In genomic region chr19:24259390-24260351, GRCm38 (mm10) we compare ENCODE assay signal across 10 mouse cellular contexts. TPM values are rescaled to one million over a fixed set of nuclear protein-coding genes. Genes with fewer than 3 reads are reported as not detected.
DNase-seq lines count a peak whose midpoint lies in the region; ATAC-seq and TF ChIP-seq lines count a peak whose summit lies in the region.
"Had no signal": no experiment of that assay in that cellular context is flagged by ENCODE, and none has a peak within 500 bp of the region (broad histone marks: within the 10 kb centered on the region; RNA-seq: fewer than 3 reads in every experiment).

No protein-coding gene starts in this region.

- peaks cover 25% of the 10 kb centered on the region for H3K4me1 ChIP-seq in heart, embryonic 13.5 days
- peaks cover 9% of the 10 kb centered on the region; the same call in 1 of the 2 replicates for H3K4me1 ChIP-seq in heart, embryonic 11.5 days (ENCODE audit: control insufficient read depth, insufficient read depth, low read length)
- peaks cover 4% of the 10 kb centered on the region; the same call in 1 of the 2 replicates for H3K4me1 ChIP-seq in neural tube, embryonic 12.5 days
- H3K4me1 ChIP-seq in lung, embryonic 14.5 days (ENCODE audit: insufficient read depth): peaks cover 5% of the 10 kb centered on the region

- H3K4me3 ChIP-seq in heart, embryonic 13.5 days: no peak overlapping the region
- H3K4me3 ChIP-seq in heart, embryonic 11.5 days (ENCODE audit: low read depth, low read length): no peak overlapping the region
- no peak overlapping the region for H3K4me3 ChIP-seq in neural tube, embryonic 12.5 days
- H3K4me3 ChIP-seq in lung, embryonic 14.5 days (ENCODE audit: low read depth, low read length): no peak overlapping the region

- DNase-seq in neural tube, embryonic 10.5 days (ENCODE audit: extremely low spot score, low spot score): no peak
- DNase-seq in lung, embryonic 14.5 days: peak; percentile 9
- DNase-seq in right cerebral cortex, postnatal 25 days: no peak
- DNase-seq in spleen, adult 18-20 months: no peak
- no peak for DNase-seq in left cerebral cortex, adult 18-20 months (ENCODE audit: low spot score in 2 of 2)
- DNase-seq: heart, postnatal 4 days had no signal

- no peak for ATAC-seq in heart, embryonic 13.5 days (ENCODE audit: extremely low read depth, insufficient number of reproducible peaks, low FRiP score, low TSS enrichment)
- ATAC-seq in heart, embryonic 11.5 days (replicated peaks; ENCODE audit: insufficient number of reproducible peaks, low FRiP score, low TSS enrichment): no peak
- ATAC-seq in neural tube, embryonic 12.5 days (ENCODE audit: low FRiP score, low read depth): 0 out of 2 replicates have a peak, but pooled peaks have one; percentile 44
- ATAC-seq in lung, embryonic 14.5 days (ENCODE audit: insufficient read depth): peak; percentile 46; the same call in 1 of the 2 replicates
- ATAC-seq: CD4-positive, CD25-positive, alpha-beta regulatory T cell, adult 4 months had no signal

- H3K36me3 ChIP-seq in heart, embryonic 13.5 days: peaks cover 37% of the 10 kb centered on the region
- H3K36me3 ChIP-seq in heart, embryonic 11.5 days (ENCODE audit: control insufficient read depth, insufficient read depth, low read length): peaks cover 6% of the 10 kb centered on the region
- H3K36me3 ChIP-seq in neural tube, embryonic 12.5 days: peaks cover 3% of the 10 kb centered on the region; the same call in 1 of the 2 replicates
- peaks cover 13% of the 10 kb centered on the region; the same call in 1 of the 2 replicates for H3K36me3 ChIP-seq in lung, embryonic 14.5 days (ENCODE audit: insufficient read depth)

- 69% methylated on average over 12 of the region's 12 CpGs for WGBS in heart, embryonic 13.5 days
- 67% methylated on average over 12 of the region's 12 CpGs for WGBS in heart, embryonic 11.5 days (ENCODE audit: insufficient replicate concordance)
- WGBS in neural tube, embryonic 12.5 days: 57% methylated on average over 12 of the region's 12 CpGs
- WGBS in lung, embryonic 14.5 days: 67% methylated on average over 12 of the region's 12 CpGs

- TF ChIP-seq CTCF in lung, embryonic 14.5 days (IDR thresholded peaks at IDR 0.05; ENCODE audit: low read depth): no peak

- H3K27me3 ChIP-seq in heart, embryonic 13.5 days (replicated peaks): no peaks in the 10 kb centered on the region
- H3K27me3 ChIP-seq in heart, embryonic 11.5 days (ENCODE audit: control insufficient read depth, insufficient read depth, low read length): no peaks in the 10 kb centered on the region
- no peaks in the 10 kb centered on the region for H3K27me3 ChIP-seq in neural tube, embryonic 12.5 days (replicated peaks)
- H3K27me3 ChIP-seq in lung, embryonic 14.5 days (ENCODE audit: insufficient read depth, low read length): no peaks in the 10 kb centered on the region

- H3K4me2 ChIP-seq in heart, embryonic 13.5 days: no peak overlapping the region
- no peak overlapping the region for H3K4me2 ChIP-seq in heart, embryonic 11.5 days
- H3K4me2 ChIP-seq in neural tube, embryonic 12.5 days (replicated peaks): no peak overlapping the region
- H3K4me2 ChIP-seq in lung, embryonic 14.5 days: no peak overlapping the region

- H3K9ac ChIP-seq in heart, embryonic 13.5 days: no peak overlapping the region
- H3K9ac ChIP-seq in heart, embryonic 11.5 days (ENCODE audit: low read depth, low read length): no peak overlapping the region
- no peak overlapping the region for H3K9ac ChIP-seq in neural tube, embryonic 12.5 days
- H3K9ac ChIP-seq in lung, embryonic 14.5 days: no peak overlapping the region

- no peaks in the 10 kb centered on the region for H3K9me3 ChIP-seq in heart, embryonic 13.5 days
- H3K9me3 ChIP-seq in heart, embryonic 11.5 days (replicated peaks; ENCODE audit: control insufficient read depth, low read length): no peaks in the 10 kb centered on the region
- H3K9me3 ChIP-seq in neural tube, embryonic 12.5 days: no peaks in the 10 kb centered on the region
- no peaks in the 10 kb centered on the region for H3K9me3 ChIP-seq in lung, embryonic 14.5 days (ENCODE audit: low read depth, low read length)

- peak overlapping the region; percentile 34; the same call in 1 of the 2 replicates for H3K27ac ChIP-seq in heart, embryonic 13.5 days (replicated peaks)
- H3K27ac ChIP-seq in heart, embryonic 11.5 days (ENCODE audit: low read depth, low read length): no peak overlapping the region
- H3K27ac ChIP-seq in neural tube, embryonic 12.5 days: no peak overlapping the region
- peak overlapping the region; percentile 58; the same call in 1 of the 2 replicates for H3K27ac ChIP-seq in lung, embryonic 14.5 days (ENCODE audit: low read depth)

RNA-seq across cellular contexts. Expression of gene Fxn, which starts 20.7 kb away (rescaled TPM):
- 60.9 and 64.0 TPM in 2 replicates for polyA plus RNA-seq in heart, embryonic 13.5 days (2015; fragmentation: Nextera tagmentation; extraction: Ambion mirVana)
- 60.3 and 67.0 TPM in 2 replicates for polyA plus RNA-seq in heart, embryonic 11.5 days (2014; fragmentation: Nextera tagmentation; extraction: Ambion mirVana)
- polyA plus RNA-seq in neural tube, embryonic 12.5 days (2016; fragmentation: Nextera tagmentation; extraction: Ambion mirVana): 39.4 and 41.4 TPM in 2 replicates
- polyA plus RNA-seq in lung, embryonic 14.5 days (2014; fragmentation: Nextera tagmentation; extraction: Ambion mirVana): 51.2 and 52.9 TPM in 2 replicates
- total RNA-seq in left cerebral cortex, adult 18-20 months (2021): 1 to 10 TPM; 7.7 to 9.2 TPM

RNA-seq across cellular contexts. Expression of gene Tjp2, which starts 34.8 kb away (rescaled TPM):
- 21.6 and 22.7 TPM in 2 replicates for polyA plus RNA-seq in heart, embryonic 13.5 days (2015; fragmentation: Nextera tagmentation; extraction: Ambion mirVana)
- 21.3 and 25.0 TPM in 2 replicates for polyA plus RNA-seq in heart, embryonic 11.5 days (2014; fragmentation: Nextera tagmentation; extraction: Ambion mirVana)
- polyA plus RNA-seq in neural tube, embryonic 12.5 days (2016; fragmentation: Nextera tagmentation; extraction: Ambion mirVana): 25.5 and 28.4 TPM in 2 replicates
- polyA plus RNA-seq in lung, embryonic 14.5 days (2014; fragmentation: Nextera tagmentation; extraction: Ambion mirVana): 38.5 and 40.0 TPM in 2 replicates
- 10 to 100 TPM; 16.9 to 22.2 TPM for total RNA-seq in left cerebral cortex, adult 18-20 months (2021)

Comparison
In these comparisons a context has a peak if more than half of its experiments do, and no peak if none do; other contexts are left out.
1. H3K27ac ChIP-seq: peak in heart, embryonic 13.5 days (single experiment) and lung, embryonic 14.5 days (single experiment); none in heart, embryonic 11.5 days (single experiment) and neural tube, embryonic 12.5 days (single experiment).
2. ATAC-seq: peak in neural tube, embryonic 12.5 days (single experiment) and lung, embryonic 14.5 days (single experiment); none in heart, embryonic 13.5 days (single experiment) and heart, embryonic 11.5 days (single experiment).